Mouse (Mus musculus): ENCODE measurements around the gene Scg3. TPM values are rescaled to one million over a fixed set of nuclear protein-coding genes. Genes with fewer than 3 reads are reported as not detected.

Gene Scg3
- total and polyA plus RNA-seq, 3 experiments, result not detected

GRCm38 (mm10) chr9:75666612-75667011, 17.2 kb downstream of the Scg3 start:
- Histone ChIP-seq H3K27me3 (replicated peaks) (no peaks in the 10 kb centered on the region), H3K27ac (ENCODE audit: insufficient read depth, low read depth) (no peak overlapping the region), H3K4me3 (replicated peaks in 1 of 3; ENCODE audit: low read depth in 2 of 3, low read length in 2 of 3, poor library complexity in 1 of 3) (no peak overlapping the region), H3K36me3 (replicated peaks in 1 of 2; ENCODE audit: control insufficient read depth in 1 of 2, insufficient read depth in 1 of 2, low read length in 1 of 2) (no peaks in the 10 kb centered on the region), H3K9ac (ENCODE audit: insufficient read depth, low read depth) (no peak overlapping the region), H3K4me1 (ENCODE audit: control insufficient read depth in 1 of 2, insufficient read depth in 2 of 2) (peaks cover 0 to 3% of the 10 kb centered on the region in 2 experiments; a peak in 1 of 4 replicates), H3K79me2 (replicated peaks; ENCODE audit: control insufficient read depth, extremely low read depth, insufficient read depth, poor library complexity, severe bottlenecking) (no peaks in the 10 kb centered on the region), H3K9me3 (replicated peaks; ENCODE audit: low read length) (no peaks in the 10 kb centered on the region), H3K4me2 (ENCODE audit: insufficient read depth, low read depth, poor library complexity, severe bottlenecking) (no peak overlapping the region)
- TF ChIP-seq USF2 (conservative IDR thresholded peaks at IDR 0.05; ENCODE audit: low read depth, low read length) (no peak), CTCF (conservative IDR thresholded peaks at IDR 0.05 in 1 of 2, IDR thresholded peaks at IDR 0.05 in 1 of 2; ENCODE audit: low read depth in 2 of 2, low read length in 2 of 2) (no peak), MAZ (IDR thresholded peaks at IDR 0.05; ENCODE audit: low read depth, low read length) (no peak), SIN3A (IDR thresholded peaks at IDR 0.05; ENCODE audit: low read length) (no peak), PAX5 (IDR thresholded peaks at IDR 0.05; ENCODE audit: low read length) (no peak), ZNF384 (IDR thresholded peaks at IDR 0.05; ENCODE audit: low read depth, low read length) (no peak), ZMIZ1 (IDR thresholded peaks at IDR 0.05; ENCODE audit: low read depth, low read length) (no peak)
- dilution Hi-C loops (cut with MboI; ENCODE audit: extremely low pct_ligation_motif_present, extremely low pct_unique_long_range_greater_than_20kb, low sequenced_read_pairs), result no loop called here
- in situ Hi-C loops (cut with MboI; ENCODE audit: low pct_ligation_motif_present, low pct_unique_long_range_greater_than_20kb, low sequenced_read_pairs), result no loop called here
- no peak for DNase-seq (ENCODE audit: extremely low read depth)

DNA sequence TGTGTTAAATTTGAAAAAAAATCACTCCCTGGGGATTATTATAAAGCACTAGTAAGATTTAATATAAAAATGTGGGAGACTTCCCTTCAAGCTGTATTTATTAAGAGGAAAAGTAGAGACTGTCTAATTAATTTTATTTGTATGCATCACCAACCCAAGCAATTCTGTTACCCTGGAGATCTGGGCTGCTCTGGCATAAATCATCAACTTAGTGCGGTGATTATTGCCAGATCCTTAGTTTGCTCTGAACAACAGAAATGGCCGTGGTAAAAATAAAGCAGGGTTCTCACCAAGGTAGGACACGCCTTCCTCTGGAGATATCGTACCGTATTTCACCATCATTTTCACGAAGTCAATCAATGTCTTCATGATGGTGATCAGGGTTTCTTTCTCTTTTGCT, 18.5 kb downstream of the Scg3 start:
- H3K4me1 ChIP-seq (ENCODE audit: control insufficient read depth in 1 of 2, insufficient read depth in 2 of 2), result peaks cover 0 to 3% of the 10 kb centered on the region in 2 experiments; a peak in 1 of 4 replicates

GRCm38 (mm10) chr9:75660917-75661316, 22.9 kb downstream of the Scg3 start:
- no peak overlapping the region for H3K9ac ChIP-seq (ENCODE audit: insufficient read depth, low read depth)
- dilution Hi-C loops (cut with MboI; ENCODE audit: extremely low pct_ligation_motif_present, extremely low pct_unique_long_range_greater_than_20kb, low sequenced_read_pairs), result no loop called here
- no peak overlapping the region for H3K4me2 ChIP-seq (ENCODE audit: insufficient read depth, low read depth, poor library complexity, severe bottlenecking)
- H3K4me3 ChIP-seq (replicated peaks in 1 of 3; ENCODE audit: low read depth in 2 of 3, low read length in 2 of 3, poor library complexity in 1 of 3), result no peak overlapping the region
- no peaks in the 10 kb centered on the region for H3K36me3 ChIP-seq (replicated peaks in 1 of 2; ENCODE audit: control insufficient read depth in 1 of 2, insufficient read depth in 1 of 2, low read length in 1 of 2)
- TF ChIP-seq KAT2A (IDR thresholded peaks at IDR 0.05; ENCODE audit: insufficient replicate concordance, low read length), result no peak
- TF ChIP-seq ZNF384 (IDR thresholded peaks at IDR 0.05; ENCODE audit: low read depth, low read length), result no peak
- TF ChIP-seq RAD21 (IDR thresholded peaks at IDR 0.05; ENCODE audit: low read depth, low read length), result no peak
- no peaks in the 10 kb centered on the region for H3K4me1 ChIP-seq (ENCODE audit: control insufficient read depth in 1 of 2, insufficient read depth in 2 of 2)
- H3K9me3 ChIP-seq (replicated peaks; ENCODE audit: low read length), result peaks cover 2% of the 10 kb centered on the region
- in situ Hi-C loops (cut with MboI; ENCODE audit: low pct_ligation_motif_present, low pct_unique_long_range_greater_than_20kb, low sequenced_read_pairs), result no loop called here
- no peak for DNase-seq (ENCODE audit: extremely low read depth)
- H3K79me2 ChIP-seq (replicated peaks; ENCODE audit: control insufficient read depth, extremely low read depth, insufficient read depth, poor library complexity, severe bottlenecking), result no peaks in the 10 kb centered on the region
- no peaks in the 10 kb centered on the region for H3K27me3 ChIP-seq (replicated peaks)
- H3K27ac ChIP-seq (ENCODE audit: insufficient read depth, low read depth), result no peak overlapping the region

More for the DNA sequence above, 18.5 kb downstream of the Scg3 start:
- no peaks in the 10 kb centered on the region for H3K79me2 ChIP-seq (replicated peaks; ENCODE audit: control insufficient read depth, extremely low read depth, insufficient read depth, poor library complexity, severe bottlenecking)
- H3K27me3 ChIP-seq (replicated peaks), result no peaks in the 10 kb centered on the region
- H3K36me3 ChIP-seq (replicated peaks in 1 of 2; ENCODE audit: control insufficient read depth in 1 of 2, insufficient read depth in 1 of 2, low read length in 1 of 2), result no peaks in the 10 kb centered on the region
- H3K4me2 ChIP-seq (ENCODE audit: insufficient read depth, low read depth, poor library complexity, severe bottlenecking), result no peak overlapping the region
- no peak overlapping the region for H3K27ac ChIP-seq (ENCODE audit: insufficient read depth, low read depth)
- TF ChIP-seq ETS1 (conservative IDR thresholded peaks at IDR 0.05; ENCODE audit: low read depth, low read length), result no peak
- no peak for TF ChIP-seq MEF2A (IDR thresholded peaks at IDR 0.05; ENCODE audit: borderline replicate concordance, low read depth, low read length)
- TF ChIP-seq CHD1 (IDR thresholded peaks at IDR 0.05; ENCODE audit: low read depth, low read length), result no peak
- no peak for TF ChIP-seq TCF12 (IDR thresholded peaks at IDR 0.05; ENCODE audit: low read depth, low read length)
- TF ChIP-seq NELFE (IDR thresholded peaks at IDR 0.05; ENCODE audit: low read depth, low read length), result no peak
- TF ChIP-seq MYC (IDR thresholded peaks at IDR 0.05; ENCODE audit: low read depth, low read length), result no peak
- TF ChIP-seq POLR2AphosphoS2 (IDR thresholded peaks at IDR 0.05; ENCODE audit: low read depth, low read length), result no peak
- TF ChIP-seq RAD21 (IDR thresholded peaks at IDR 0.05; ENCODE audit: low read depth, low read length), result no peak
- no peak for TF ChIP-seq MAX (IDR thresholded peaks at IDR 0.05; ENCODE audit: low read length)
- no peak for TF ChIP-seq NRF1 (IDR thresholded peaks at IDR 0.05; ENCODE audit: low read depth, low read length)
- no peak for TF ChIP-seq USF2 (conservative IDR thresholded peaks at IDR 0.05; ENCODE audit: low read depth, low read length)
- TF ChIP-seq E2F4 (IDR thresholded peaks at IDR 0.05; ENCODE audit: insufficient replicate concordance, low read depth, low read length), result no peak
- no peak for TF ChIP-seq CTCF (conservative IDR thresholded peaks at IDR 0.05 in 1 of 2, IDR thresholded peaks at IDR 0.05 in 1 of 2; ENCODE audit: low read depth in 2 of 2, low read length in 2 of 2)
- no peak for TF ChIP-seq GABPA (IDR thresholded peaks at IDR 0.05; ENCODE audit: insufficient replicate concordance, low read depth, low read length)
- no peak for TF ChIP-seq BHLHE40 (IDR thresholded peaks at IDR 0.05; ENCODE audit: low read depth, low read length)
- TF ChIP-seq ZMIZ1 (IDR thresholded peaks at IDR 0.05; ENCODE audit: low read depth, low read length), result no peak
- no peak for TF ChIP-seq IRF4 (IDR thresholded peaks at IDR 0.05; ENCODE audit: low read depth, low read length)
- TF ChIP-seq EP300 (IDR thresholded peaks at IDR 0.05; ENCODE audit: low read length), result no peak
- in situ Hi-C loops (cut with MboI; ENCODE audit: low pct_ligation_motif_present, low pct_unique_long_range_greater_than_20kb, low sequenced_read_pairs), result no loop called here
- DNase-seq (ENCODE audit: extremely low read depth), result no peak
- no peak overlapping the region for H3K4me3 ChIP-seq (replicated peaks in 1 of 3; ENCODE audit: low read depth in 2 of 3, low read length in 2 of 3, poor library complexity in 1 of 3)
- no peaks in the 10 kb centered on the region for H3K9me3 ChIP-seq (replicated peaks; ENCODE audit: low read length)
- dilution Hi-C loops (cut with MboI; ENCODE audit: extremely low pct_ligation_motif_present, extremely low pct_unique_long_range_greater_than_20kb, low sequenced_read_pairs), result no loop called here
- H3K9ac ChIP-seq (ENCODE audit: insufficient read depth, low read depth), result no peak overlapping the region

Measured in CH12.LX (cell line).